Mouse (Mus musculus) heart, adult 2 months (tissue): ENCODE data around the gene Adam22.

Experiments used
- CTCF ChIP-seq: fragments of 200-600 bp; IDR thresholded peaks from 2 replicates; pipeline ENCODE4 v1.8.1; 2022; ENCODE audit warnings: antibody characterized with exemption, mild to moderate bottlenecking, moderate library complexity
- POLR2A ChIP-seq: fragments of 200-500 bp; IDR thresholded peaks from 2 replicates; pipeline ENCODE4 v1.6.1; 2011; ENCODE audit warnings: mild to moderate bottlenecking, low read depth, low read length, control low read depth; ENCODE audit not compliant: insufficient read depth

- no peak for TF ChIP-seq POLR2A
- no peak for TF ChIP-seq CTCF
Observed at GRCm38 (mm10) chr5:8349557-8349956, 18.4 kb downstream of the Adam22 start.
